Mouse (Mus musculus) cerebellum, adult 2 months (tissue): ENCODE measurements around the gene Rhox7b. TPM values are rescaled to one million over a fixed set of nuclear protein-coding genes. Genes with fewer than 3 reads are reported as not detected.
"Not testable (repeated sequence)": the region's sequence is repeated elsewhere in the genome, so short reads cannot be mapped to it uniquely, and the experiment has no call there.

Experiments used
- DNase-seq, 2 experiments: peaks; one replicate each; pipeline ENCODE4 v3.0.0; 2021
- H3K27ac ChIP-seq: fragments of 200-500 bp; 2 replicates; pipeline ENCODE4 v1.5.1; 2012; ENCODE audit warnings: low read length, control low read depth, inconsistent platforms; ENCODE audit not compliant: insufficient read depth
- H3K27me3 ChIP-seq: fragments of 200-500 bp; 2 replicates; pipeline ENCODE4 v1.6.1; 2012; ENCODE audit warnings: inconsistent platforms, mild to moderate bottlenecking, low read length, moderate library complexity; ENCODE audit not compliant: control insufficient read depth, insufficient read depth
- H3K4me1 ChIP-seq: fragments of 200-500 bp; 2 replicates; pipeline ENCODE4 v1.6.1; 2011; ENCODE audit warnings: low read length; ENCODE audit not compliant: control insufficient read depth, insufficient read depth
- H3K4me3 ChIP-seq: fragments of 200-500 bp; replicated peaks from 2 replicates; pipeline ENCODE3; 2011; ENCODE audit warnings: mild to moderate bottlenecking, low read depth, low read length, control low read depth; ENCODE audit not compliant: insufficient read depth
- CTCF ChIP-seq: fragments of 200-500 bp; IDR thresholded peaks from 2 replicates; pipeline ENCODE4 v1.5.1; 2011; ENCODE audit warnings: low read depth, mild to moderate bottlenecking, control low read depth, low read length, moderate library complexity, borderline replicate concordance; ENCODE audit not compliant: insufficient read depth
- POLR2A ChIP-seq: fragments of 200-500 bp; IDR thresholded peaks from 2 replicates; pipeline ENCODE4 v1.6.1; 2011; ENCODE audit warnings: low read length, control low read depth, borderline replicate concordance; ENCODE audit not compliant: insufficient read depth
- WGBS: fragments of 180-500 bp; shearing (Covaris S2); methylation state at CpG from one replicate; pipeline ENCODE4 v1.1.7; 2018; 5-methylcytosine and 5-hydroxymethylcytosine counted together
- polyA plus RNA-seq: library from polyadenylated mRNA; depleted of rRNA; stranded (reverse); fragments of >200 nt; gene quantifications from 2 replicates; pipeline ENCODE4 v1.2.3, GENCODE M21; 2012; rRNA removed

The Rhox7b gene
- not detected in 2 replicates for polyA plus RNA-seq

- H3K27me3 ChIP-seq, DNase-seq, H3K4me3 ChIP-seq, H3K27ac ChIP-seq, H3K4me1 ChIP-seq: not testable (repeated sequence)
- WGBS, result 84% methylated on average over 9 of the region's 9 CpGs
Measured at GRCm38 (mm10) chrX:37897132-37897531, at the start of gene Rhox7b. Rhox7b (minus strand) TSS chrX:37897232.

GRCm38 (mm10) chrX:37916311-37916710 is 19.3 kb upstream of the Rhox7b start:
- no peak for DNase-seq

GRCm38 (mm10) chrX:37908581-37908980 is 11.5 kb upstream of the Rhox7b start:
- WGBS, result 48% methylated on average over 7 of the region's 7 CpGs
- no peaks in the 10 kb centered on the region for H3K4me1 ChIP-seq
- no peak overlapping the region for H3K27ac ChIP-seq
- no peaks in the 10 kb centered on the region for H3K27me3 ChIP-seq
- DNase-seq, result no peak
- no peak for TF ChIP-seq POLR2A
- no peak for TF ChIP-seq CTCF
- no peak overlapping the region for H3K4me3 ChIP-seq

More at GRCm38 (mm10) chrX:37916311-37916710, 19.3 kb upstream of the Rhox7b start:
- H3K27me3 ChIP-seq, result no peaks in the 10 kb centered on the region
- H3K27ac ChIP-seq, result no peak overlapping the region
- no peak for TF ChIP-seq CTCF
- TF ChIP-seq POLR2A, result no peak
- H3K4me1 ChIP-seq, result no peaks in the 10 kb centered on the region
- H3K4me3 ChIP-seq, result no peak overlapping the region
- WGBS, result 59% methylated on average over 4 of the region's 4 CpGs

- TF ChIP-seq POLR2A, result no peak
- no peak for TF ChIP-seq CTCF
- Histone ChIP-seq H3K4me1 (no peaks in the 10 kb centered on the region), H3K27ac (no peak overlapping the region), H3K27me3 (no peaks in the 10 kb centered on the region), H3K4me3 (no peak overlapping the region)
- WGBS, result 75% methylated on average over 5 of the region's 5 CpGs
- no peak for DNase-seq
Measured at GRCm38 (mm10) chrX:37903727-37904126, 6.7 kb upstream of the Rhox7b start.

GRCm38 (mm10) chrX:37901670-37902069 is 4.6 kb upstream of the Rhox7b start, which contains the start of gene Rhox9:
Rhox9 (minus strand) TSS chrX:37901770.
- H3K4me1 ChIP-seq, DNase-seq, H3K27ac ChIP-seq, H3K27me3 ChIP-seq, H3K4me3 ChIP-seq: not testable (repeated sequence)
- WGBS, result 93% methylated on average over 12 of the region's 18 CpGs

- H3K4me1 ChIP-seq, result no peaks in the 10 kb centered on the region
- no peak within 1 kb of the TSS for H3K4me3 ChIP-seq
- H3K27me3 ChIP-seq, result no peaks in the 10 kb centered on the region
- H3K27ac ChIP-seq, result no peak within 1 kb of the TSS
- no peak for DNase-seq
- WGBS, result 66% methylated on average over 4 of the region's 4 CpGs
- TF ChIP-seq CTCF (no peak), POLR2A (no peak)
Measured at GRCm38 (mm10) chrX:37878844-37879243, 18.2 kb downstream of the Rhox7b start, which contains the start of gene Rhox8. Rhox8 (minus strand) TSS chrX:37878944.

GRCm38 (mm10) chrX:37871641-37872040 is 25.4 kb downstream of the Rhox7b start:
- TF ChIP-seq CTCF, result no peak
- no peak for TF ChIP-seq POLR2A
- DNase-seq, result no peak
- Histone ChIP-seq H3K27ac (no peak overlapping the region), H3K27me3 (no peaks in the 10 kb centered on the region), H3K4me1 (no peaks in the 10 kb centered on the region), H3K4me3 (no peak overlapping the region)
- 91% methylated on average over 2 of the region's 2 CpGs for WGBS

Other genes starting within 250 kb of the Rhox7b start
- gene Rhox4g, start 245.9 kb downstream of the Rhox7b start, polyA plus RNA-seq, result not detected in 2 replicates
- not detected in 2 replicates for gene Rhox3h, start 228.5 kb downstream of the Rhox7b start, polyA plus RNA-seq
- gene Rhox2h, start 224.0 kb downstream of the Rhox7b start, polyA plus RNA-seq, result not detected in 2 replicates
- gene Rhox5, start 92.4 kb downstream of the Rhox7b start, polyA plus RNA-seq, result 0.33 TPM in 1 of 2 replicates, not detected in the other
- 0.10 TPM in 1 of 2 replicates, not detected in the other for gene Rhox6, start 70.3 kb downstream of the Rhox7b start, polyA plus RNA-seq
- gene Rhox7a, start 65.5 kb downstream of the Rhox7b start, polyA plus RNA-seq, result not detected in 2 replicates
- not detected in 2 replicates for gene Rhox8, start 18.3 kb downstream of the Rhox7b start, polyA plus RNA-seq
- gene Rhox9, start 4.5 kb upstream of the Rhox7b start, polyA plus RNA-seq, result not detected in 2 replicates
- gene Btg1-ps1, start 121.6 kb upstream of the Rhox7b start, polyA plus RNA-seq, result not detected in 2 replicates
- gene Btg1-ps2, start 145.9 kb upstream of the Rhox7b start, polyA plus RNA-seq, result not detected in 2 replicates
- gene Rhox10, start 169.2 kb upstream of the Rhox7b start, polyA plus RNA-seq, result not detected in 2 replicates
- not detected in 2 replicates for gene Rhox11, start 187.9 kb upstream of the Rhox7b start, polyA plus RNA-seq
- gene Rhox12, start 213.7 kb upstream of the Rhox7b start, polyA plus RNA-seq, result not detected in 2 replicates
- not detected in 2 replicates for gene Rhox13, start 224.0 kb upstream of the Rhox7b start, polyA plus RNA-seq